Mouse (Mus musculus) left cerebral cortex, postnatal 36 days (tissue): ENCODE measurements at regions not wholly inside any gene's neighbourhood (a gene's known extent, or its start where the extent isn't known, plus 50 kb on each side); places are given as distances from the start of the nearest gene placed in this dataset.
A peak's percentile ranks its signal among the peaks of the same experiment; 100 is the strongest.

Source experiments
- DNase-seq, 2 experiments: peaks; one replicate each; pipeline ENCODE4 v3.0.0; 2021 to 2022; ENCODE audit warnings: low spot score in 2 of 2, mixed read lengths in 1 of 2
- intact Hi-C: fragments of 180-260 bp; cut with DNase I; formaldehyde crosslinking; loops from one replicate; pipeline ENCODE4 v1.15.1; 2025

GRCm38 (mm10) chr13:90584766-90585165 lies 320.4 kb downstream of the Atp6ap1l start:
- intact Hi-C loops: no loop called here

DNA sequence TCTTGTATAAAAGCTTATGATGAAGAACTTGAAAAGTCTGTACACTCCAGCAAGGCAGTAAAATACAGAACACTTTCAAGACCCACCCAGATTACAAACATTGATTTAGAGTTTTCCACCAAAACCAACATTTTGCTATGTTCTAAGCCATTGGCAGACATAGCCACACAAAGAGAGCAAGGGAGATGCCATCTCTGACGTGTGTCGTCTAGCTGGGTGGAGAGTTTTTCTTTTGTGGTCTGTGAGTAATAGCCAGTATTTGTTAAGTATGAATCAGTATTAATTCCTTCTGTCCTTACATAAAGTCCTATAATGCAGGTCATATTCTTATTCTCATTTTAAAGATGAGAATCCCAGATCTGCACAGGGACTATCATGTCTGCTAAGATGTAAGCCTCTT lies 329.8 kb downstream of the Atp6ap1l start:
- intact Hi-C loops: no loop called here
- DNase-seq: no peak

More at GRCm38 (mm10) chr13:90584766-90585165, 320.4 kb downstream of the Atp6ap1l start:
- no peak for DNase-seq

DNA sequence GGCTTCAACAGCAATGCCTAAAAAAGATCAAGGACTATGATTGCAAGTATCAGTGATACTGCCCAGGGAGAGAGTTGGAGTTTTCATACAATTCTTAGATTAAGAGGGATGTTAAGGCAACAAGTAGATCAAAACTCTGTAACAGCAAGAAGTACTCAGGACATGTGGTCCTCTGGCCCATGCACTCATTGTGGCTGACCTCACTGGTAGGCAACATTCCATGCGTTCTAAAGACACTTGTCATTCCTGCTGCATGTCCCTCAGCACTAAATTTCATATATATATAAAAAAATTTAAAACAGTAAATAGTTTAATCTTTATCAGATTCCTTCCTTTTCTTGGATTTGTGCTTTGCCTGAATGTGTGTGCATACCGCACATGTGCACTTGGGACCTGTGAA lies 332.6 kb downstream of the Atp6ap1l start:
- no peak for DNase-seq
- intact Hi-C loops: no loop called here

DNA sequence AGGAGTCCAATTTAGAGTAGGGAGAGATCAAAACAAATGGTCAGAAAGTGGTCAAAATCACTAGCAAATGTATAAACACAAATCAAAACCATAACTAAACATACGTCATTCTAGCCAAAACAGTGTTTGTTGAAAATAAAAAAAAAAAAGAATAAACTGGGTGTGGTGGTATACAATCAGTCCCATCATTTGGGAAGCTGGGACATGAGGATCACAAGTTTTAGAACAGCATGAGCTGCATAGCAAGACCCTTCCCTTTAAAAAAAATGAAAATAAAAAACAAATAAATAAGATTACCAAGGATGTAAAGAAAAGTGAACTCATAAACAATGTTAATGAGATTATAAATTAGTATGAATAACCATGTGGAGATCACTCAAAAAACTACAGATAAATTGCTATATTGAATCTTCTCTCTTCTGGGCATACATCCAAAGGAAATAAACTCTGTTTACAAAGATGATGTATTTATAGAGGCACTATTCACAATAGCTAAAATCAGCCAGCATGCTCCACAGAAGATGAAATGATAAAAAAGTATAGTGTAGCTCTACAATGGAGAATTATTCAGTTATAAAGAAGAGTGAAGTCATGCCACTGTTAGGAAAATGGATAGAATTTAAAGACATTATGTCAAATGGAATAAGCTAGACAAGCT lies 341.8 kb downstream of the Atp6ap1l start:
- intact Hi-C loops: no loop called here
- no peak for DNase-seq

DNA sequence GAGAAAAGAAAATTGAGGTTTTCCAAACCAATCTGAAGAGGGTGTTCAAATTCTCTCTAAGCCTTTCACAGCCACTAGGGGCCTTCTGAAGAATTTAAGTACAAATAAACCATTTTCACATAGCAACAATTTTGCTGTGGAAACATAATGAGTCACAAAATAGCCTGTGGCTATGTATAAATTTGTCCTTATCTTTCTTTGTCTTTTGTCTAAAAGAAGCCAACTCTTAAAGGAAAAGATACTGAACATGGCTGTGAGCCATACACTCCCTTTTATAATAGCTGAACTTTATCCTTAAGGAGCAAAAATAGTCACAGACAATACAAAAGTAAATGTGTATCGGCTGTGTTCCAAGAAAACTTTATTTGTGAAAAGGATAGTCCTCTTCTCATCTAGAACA lies 345.1 kb downstream of the Atp6ap1l start:
- intact Hi-C loops: no loop called here
- no peak for DNase-seq

DNA sequence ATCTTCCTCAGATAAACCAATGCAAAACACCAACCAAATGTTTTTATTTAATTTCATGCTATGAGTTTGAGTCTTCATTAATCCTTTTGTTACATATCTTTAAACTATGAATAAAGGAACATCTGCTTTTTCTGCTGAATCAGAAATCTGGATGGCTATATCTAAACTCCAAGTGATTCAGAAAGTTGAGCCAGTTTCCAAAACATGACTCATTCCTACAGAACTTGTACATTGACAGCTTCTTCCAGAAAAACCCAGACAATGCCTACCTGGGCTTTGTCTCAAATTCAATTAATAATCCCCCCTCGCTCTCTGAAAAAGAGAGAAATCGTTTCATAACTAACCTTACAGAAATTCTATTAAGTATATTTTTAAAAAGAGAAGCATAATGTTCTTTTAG lies 345.7 kb downstream of the Atp6ap1l start:
- no peak for DNase-seq
- intact Hi-C loops: no loop called here

DNA sequence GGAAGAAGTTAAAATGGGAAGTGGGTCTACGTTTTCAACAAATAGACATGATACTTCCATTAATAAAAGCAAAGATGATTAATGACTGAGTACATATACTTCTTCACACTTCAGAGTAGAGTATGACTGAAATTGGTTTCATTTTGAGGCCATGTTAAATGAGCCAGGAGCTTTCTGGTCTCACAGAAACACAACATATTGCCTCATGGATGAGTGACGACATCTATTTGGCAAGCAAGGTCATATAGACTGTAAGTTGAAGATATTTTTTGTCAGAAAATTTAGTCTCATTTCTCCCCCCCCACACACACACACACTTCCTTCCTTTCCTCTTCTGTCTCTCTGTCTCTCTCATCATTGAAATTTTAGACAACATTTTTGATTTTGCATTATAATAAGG lies 354.0 kb downstream of the Atp6ap1l start:
- DNase-seq: no peak
- intact Hi-C loops: no loop called here

DNA sequence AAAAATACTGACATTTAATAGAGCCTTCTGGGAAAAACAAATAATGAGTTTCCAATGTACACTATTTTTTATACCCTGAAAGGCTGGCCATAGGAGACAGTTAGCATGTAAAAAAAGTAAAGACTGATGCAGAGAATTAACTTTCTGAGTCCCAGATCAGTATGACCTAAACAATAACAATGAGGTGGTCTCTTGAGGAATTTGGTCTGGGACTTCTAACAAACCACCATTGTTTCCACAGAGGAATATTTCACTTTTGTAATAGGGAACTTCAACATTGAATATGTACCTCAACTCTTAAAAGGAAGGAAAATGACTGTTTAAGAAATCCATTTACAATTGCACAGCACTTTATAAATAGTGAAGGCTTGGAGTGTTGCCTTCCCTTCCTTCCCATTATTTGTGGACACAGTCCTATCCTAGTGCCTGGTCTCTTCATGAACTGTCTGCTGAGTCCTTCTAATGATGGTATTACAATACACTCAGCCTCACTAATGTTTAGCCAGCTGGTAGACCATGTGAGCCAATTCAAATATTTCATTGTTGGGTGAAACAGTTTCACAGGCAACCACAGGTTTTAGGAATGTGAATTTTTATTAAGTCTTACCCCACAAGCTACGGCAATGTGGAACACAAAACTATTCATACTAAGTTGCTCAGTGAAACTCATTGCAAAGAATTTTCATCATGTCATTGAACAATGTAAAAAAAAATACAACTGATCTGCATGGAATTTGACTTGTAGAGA lies 358.7 kb downstream of the Atp6ap1l start:
- DNase-seq: no peak
- intact Hi-C loops: no loop called here

- DNase-seq: no peak
- intact Hi-C loops: no loop called here
Observed at GRCm38 (mm10) chr13:90545816-90546215, 359.3 kb downstream of the Atp6ap1l start.

- intact Hi-C loops: no loop called here
- no peak for DNase-seq
Observed at GRCm38 (mm10) chr13:90537525-90537924, 367.6 kb downstream of the Atp6ap1l start.

- DNase-seq: no peak
- intact Hi-C loops: loop anchor here (10.0 kb wide), 1 partner anchor 862 kb away; no protein-coding TSS in a partner anchor
Observed at GRCm38 (mm10) chr13:90526998-90527397, 378.2 kb downstream of the Atp6ap1l start.

GRCm38 (mm10) chr13:90525801-90526200 lies 379.4 kb downstream of the Atp6ap1l start:
- DNase-seq: no peak
- intact Hi-C loops: loop anchor here (10.0 kb wide), 1 partner anchor 861 kb away; no protein-coding TSS in a partner anchor

DNA sequence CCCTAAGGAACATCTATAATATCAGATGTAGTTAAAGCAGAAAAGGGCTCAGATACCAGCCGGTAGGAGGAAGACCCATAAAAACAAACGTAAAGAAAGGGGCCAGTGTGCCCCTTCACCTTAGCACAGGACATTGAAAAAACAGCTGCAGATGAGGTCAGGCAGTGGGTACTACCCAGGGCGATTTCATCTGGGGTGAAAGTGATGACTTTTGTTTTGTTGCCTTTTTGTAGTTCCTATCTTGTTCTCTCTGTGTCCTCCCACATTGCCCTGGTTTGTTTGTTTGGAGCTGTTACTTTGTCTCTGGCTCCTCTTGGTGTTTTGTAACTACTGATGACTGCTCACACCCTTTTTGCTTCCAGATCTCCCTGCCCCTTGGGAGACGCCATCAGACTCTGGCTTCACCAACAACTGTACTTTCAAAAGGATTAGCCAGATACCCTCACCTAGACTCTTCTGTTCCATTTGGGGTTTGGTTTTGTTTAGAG lies 383.4 kb downstream of the Atp6ap1l start:
- no peak for DNase-seq
- intact Hi-C loops: loop anchor here (10.0 kb wide), 1 partner anchor 857 kb away; no protein-coding TSS in a partner anchor

GRCm38 (mm10) chr13:90520992-90521757 lies 384.0 kb downstream of the Atp6ap1l start:
- no peak for DNase-seq
- intact Hi-C loops: loop anchor here (10.0 kb wide), 1 partner anchor 856 kb away; no protein-coding TSS in a partner anchor

DNA sequence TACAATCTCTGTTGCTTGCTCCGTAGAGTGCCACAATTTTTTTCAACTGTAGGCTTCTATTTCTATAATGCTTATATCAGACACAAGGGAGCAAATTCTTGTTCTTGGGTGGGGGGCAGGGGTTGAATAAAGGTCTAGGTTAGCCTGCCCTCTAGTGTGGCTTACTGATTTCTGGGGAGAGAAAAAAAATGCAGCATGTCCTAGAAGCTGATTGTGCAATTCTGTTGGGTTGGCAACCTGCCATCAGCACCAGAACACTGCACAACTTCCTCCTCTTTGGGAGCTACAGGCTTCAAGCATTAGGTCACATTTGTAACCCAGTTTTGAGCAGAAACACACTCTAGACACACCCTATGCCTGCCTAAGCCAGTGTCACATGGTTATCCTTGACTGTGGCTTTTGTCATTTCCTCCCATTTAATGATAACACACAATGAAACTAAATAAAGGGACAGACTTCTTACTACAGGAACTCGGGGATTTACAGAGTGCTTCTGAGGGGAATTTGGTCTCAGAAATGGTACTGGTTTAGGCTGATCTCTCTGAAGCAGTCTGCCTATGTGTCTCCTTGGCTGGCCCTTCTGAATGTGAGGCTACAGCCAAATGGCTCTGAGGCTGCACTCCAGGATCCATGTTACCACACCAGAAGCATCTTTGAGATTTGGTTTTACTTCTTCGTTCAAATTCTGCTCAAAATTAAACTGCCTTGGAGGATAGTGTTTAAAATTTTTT lies 389.2 kb downstream of the Atp6ap1l start:
- peak; percentile 27 to 52 for DNase-seq
- intact Hi-C loops: no loop called here

DNA sequence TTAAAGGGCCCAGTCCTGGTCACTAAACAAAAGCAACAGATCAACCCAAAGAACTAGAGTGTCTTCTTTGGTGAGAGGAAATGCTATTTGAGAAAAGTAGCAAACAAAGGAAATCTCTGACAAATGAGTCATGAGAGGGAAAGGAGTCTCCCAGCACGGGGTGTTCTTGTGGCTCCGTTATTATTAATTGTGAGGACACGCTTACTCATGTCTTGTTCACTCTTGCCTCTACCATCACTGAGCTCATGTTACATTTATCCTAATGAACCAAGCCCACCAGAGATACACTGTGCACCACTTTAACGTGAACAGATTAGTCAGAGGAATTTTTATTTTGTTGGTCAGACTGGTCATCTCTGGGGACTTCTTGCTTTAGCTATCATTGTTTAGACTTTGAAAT lies 391.3 kb downstream of the Atp6ap1l start:
- intact Hi-C loops: no loop called here
- no peak for DNase-seq

GRCm38 (mm10) chr13:90512786-90513401 lies 392.3 kb downstream of the Atp6ap1l start:
- intact Hi-C loops: no loop called here
- DNase-seq: no peak

- intact Hi-C loops: no loop called here
- DNase-seq: no peak
Observed at GRCm38 (mm10) chr13:90510479-90510878, 394.7 kb downstream of the Atp6ap1l start.

DNA sequence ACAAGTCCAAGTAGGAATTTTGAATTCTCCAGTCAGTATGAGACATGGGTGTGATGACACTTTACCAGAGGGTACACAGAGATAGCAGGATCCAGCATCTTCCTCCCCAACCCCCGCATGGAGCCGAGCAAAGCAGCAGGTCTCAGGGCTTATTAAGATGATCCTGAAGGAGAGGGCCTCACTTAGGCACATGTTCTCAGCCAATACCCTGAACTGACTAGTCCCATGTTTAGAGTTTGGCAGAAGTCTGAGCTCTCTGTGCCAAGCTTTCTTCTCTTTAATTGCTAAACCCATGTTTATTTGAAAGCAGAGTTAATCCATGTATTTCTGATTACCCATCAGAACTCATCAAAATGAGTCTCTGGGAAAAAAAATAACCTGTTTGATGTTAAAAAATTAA lies 402.0 kb downstream of the Atp6ap1l start:
- intact Hi-C loops: no loop called here
- DNase-seq: no peak
